Mouse (Mus musculus) forebrain, embryonic 11.5 days (tissue): ENCODE results near the gene Mrpl57. TPM values are rescaled to one million over a fixed set of nuclear protein-coding genes. Genes with fewer than 3 reads are reported as not detected.
"Not testable (repeated sequence)": the region's sequence is repeated elsewhere in the genome, so short reads cannot be mapped to it uniquely, and the experiment has no call there.

Experiments
- ATAC-seq: fragments of 200-750 bp; cut with Nextera tagmentation; replicated peaks from 2 replicates; pipeline ENCODE4 v1.8.0; 2017; ENCODE audit warnings: moderate TSS enrichment; ENCODE audit not compliant: low FRiP score
- DNase-seq: peaks from one replicate; pipeline ENCODE4 v3.0.0-alpha.2; 2017; ENCODE audit warnings: low spot score
- H3K27ac ChIP-seq: fragments of 300-500 bp; sonication (generic); 2 replicates; pipeline ENCODE4 v1.5.1; 2014; ENCODE audit warnings: low read depth, low read length
- H3K27me3 ChIP-seq: fragments of 300-500 bp; sonication (generic); 2 replicates; pipeline ENCODE4 v1.6.1; 2014; ENCODE audit warnings: mild to moderate bottlenecking, low read length, mixed read lengths; ENCODE audit not compliant: control insufficient read depth, insufficient read depth
- H3K36me3 ChIP-seq: fragments of 300-500 bp; sonication (generic); 2 replicates; pipeline ENCODE4 v1.6.1; 2014; ENCODE audit warnings: mild to moderate bottlenecking, low read length, moderate library complexity, mixed read lengths; ENCODE audit not compliant: control insufficient read depth, insufficient read depth
- H3K4me1 ChIP-seq: fragments of 300-500 bp; sonication (generic); replicated peaks from 2 replicates; pipeline ENCODE4 v1.6.1; 2014; ENCODE audit warnings: low read length, mixed read lengths; ENCODE audit not compliant: control insufficient read depth, insufficient read depth
- H3K4me2 ChIP-seq: fragments of 300-500 bp; sonication (generic); 2 replicates; pipeline ENCODE4 v1.6.1; 2014; ENCODE audit warnings: low read depth, mild to moderate bottlenecking, low read length, moderate library complexity, mixed read lengths; ENCODE audit not compliant: severe bottlenecking
- H3K4me3 ChIP-seq: fragments of 300-500 bp; sonication (generic); 2 replicates; pipeline ENCODE4 v1.5.1; 2014; ENCODE audit warnings: low read depth, low read length
- H3K9ac ChIP-seq: fragments of 300-500 bp; sonication (generic); 2 replicates; pipeline ENCODE4 v1.6.1; 2014; ENCODE audit warnings: low read length
- H3K9me3 ChIP-seq: fragments of 300-500 bp; sonication (generic); 2 replicates; pipeline ENCODE4 v1.6.1; 2016; ENCODE audit warnings: low read length, mixed read lengths; ENCODE audit not compliant: control insufficient read depth
- WGBS: fragments of 180-500 bp; shearing (Covaris S2); extraction: QIAGEN DNeasy Blood & Tissue Kit; methylation state at CpG from one replicate; pipeline ENCODE4 v1.1.7; 2014; 5-methylcytosine and 5-hydroxymethylcytosine counted together
- polyA plus RNA-seq: library from polyadenylated mRNA; unstranded; fragments of >200 nt; fragmentation: Nextera tagmentation; extraction: Ambion mirVana; gene quantifications from 2 replicates; pipeline ENCODE4 v1.2.1, GENCODE M21; 2014

Mrpl57 gene
- polyA plus RNA-seq, 1 experiment from 2014 or later: 124 TPM

- Histone ChIP-seq H3K27me3 (no peaks in the 10 kb centered on the region), H3K4me2 (no peak overlapping the region), H3K27ac (no peak overlapping the region), H3K4me1 (no peaks in the 10 kb centered on the region), H3K36me3 (no peaks in the 10 kb centered on the region; the same call in 1 of the 2 replicates), H3K9ac (no peak overlapping the region), H3K9me3 (no peaks in the 10 kb centered on the region), H3K4me3 (no peak overlapping the region)
- 89% methylated on average over 2 of the region's 2 CpGs for WGBS
- ATAC-seq (no peak), DNase-seq (no peak)
Measured at GRCm38 (mm10) chr14:57848646-57849045, 22.6 kb downstream of the Mrpl57 start.

GRCm38 (mm10) chr14:57850330-57850729, 24.3 kb downstream of the Mrpl57 start:
- no peak overlapping the region for H3K27ac ChIP-seq
- DNase-seq: no peak
- ATAC-seq: no peak
- no peaks in the 10 kb centered on the region for H3K9me3 ChIP-seq
- no peak overlapping the region for H3K4me2 ChIP-seq
- 88% methylated on average over 3 of the region's 3 CpGs for WGBS
- no peaks in the 10 kb centered on the region for H3K4me1 ChIP-seq
- H3K4me3 ChIP-seq: no peak overlapping the region
- H3K9ac ChIP-seq: no peak overlapping the region
- no peaks in the 10 kb centered on the region; the same call in 1 of the 2 replicates for H3K36me3 ChIP-seq
- no peaks in the 10 kb centered on the region for H3K27me3 ChIP-seq

GRCm38 (mm10) chr14:57852961-57853360, 26.9 kb downstream of the Mrpl57 start:
- Histone ChIP-seq H3K4me1 (no peaks in the 10 kb centered on the region), H3K36me3 (no peaks in the 10 kb centered on the region; the same call in 1 of the 2 replicates), H3K27ac (no peak overlapping the region), H3K9me3 (no peaks in the 10 kb centered on the region), H3K9ac (no peak overlapping the region), H3K4me2 (no peak overlapping the region), H3K4me3 (no peak overlapping the region), H3K27me3 (no peaks in the 10 kb centered on the region)
- ATAC-seq (no peak), DNase-seq (no peak)
- 67% methylated on average over 2 of the region's 2 CpGs for WGBS

GRCm38 (mm10) chr14:57856037-57856436, 30.0 kb downstream of the Mrpl57 start:
- ATAC-seq, H3K4me1 ChIP-seq: not testable (repeated sequence)

GRCm38 (mm10) chr14:57858601-57859000, 32.6 kb downstream of the Mrpl57 start:
- ATAC-seq (no peak), DNase-seq (no peak)
- 94% methylated on average over 2 of the region's 2 CpGs for WGBS
- H3K4me1 ChIP-seq: no peaks in the 10 kb centered on the region
- no peaks in the 10 kb centered on the region for H3K9me3 ChIP-seq
- H3K36me3 ChIP-seq: no peaks in the 10 kb centered on the region
- no peak overlapping the region for H3K4me3 ChIP-seq
- H3K27ac ChIP-seq: no peak overlapping the region
- no peaks in the 10 kb centered on the region for H3K27me3 ChIP-seq
- no peak overlapping the region for H3K4me2 ChIP-seq
- H3K9ac ChIP-seq: no peak overlapping the region

More at GRCm38 (mm10) chr14:57856037-57856436, 30.0 kb downstream of the Mrpl57 start:
- H3K4me2 ChIP-seq, H3K9ac ChIP-seq, H3K27me3 ChIP-seq, H3K27ac ChIP-seq, DNase-seq, H3K36me3 ChIP-seq, H3K4me3 ChIP-seq, H3K9me3 ChIP-seq: not testable (repeated sequence)

GRCm38 (mm10) chr14:57859520-57859919, 33.5 kb downstream of the Mrpl57 start:
- H3K36me3 ChIP-seq: no peaks in the 10 kb centered on the region
- H3K4me1 ChIP-seq: no peaks in the 10 kb centered on the region
- H3K4me2 ChIP-seq: no peak overlapping the region
- DNase-seq (no peak), ATAC-seq (no peak)
- H3K4me3 ChIP-seq: no peak overlapping the region
- no peak overlapping the region for H3K9ac ChIP-seq
- H3K27me3 ChIP-seq: no peaks in the 10 kb centered on the region
- no peak overlapping the region for H3K27ac ChIP-seq
- H3K9me3 ChIP-seq: no peaks in the 10 kb centered on the region

GRCm38 (mm10) chr14:57861987-57862412, 36.0 kb downstream of the Mrpl57 start:
- Histone ChIP-seq H3K36me3 (no peaks in the 10 kb centered on the region), H3K27me3 (no peaks in the 10 kb centered on the region), H3K4me3 (no peak overlapping the region), H3K27ac (no peak overlapping the region), H3K4me1 (no peaks in the 10 kb centered on the region), H3K9ac (no peak overlapping the region), H3K9me3 (no peaks in the 10 kb centered on the region), H3K4me2 (no peak overlapping the region)
- ATAC-seq: no peak
- 86% methylated on average over 4 of the region's 4 CpGs for WGBS
- DNase-seq: no peak

GRCm38 (mm10) chr14:57863129-57863528, 37.1 kb downstream of the Mrpl57 start:
- Histone ChIP-seq H3K4me3 (no peak overlapping the region), H3K27ac (no peak overlapping the region), H3K36me3 (no peaks in the 10 kb centered on the region), H3K9me3 (no peaks in the 10 kb centered on the region), H3K4me1 (no peaks in the 10 kb centered on the region), H3K27me3 (no peaks in the 10 kb centered on the region), H3K4me2 (no peak overlapping the region), H3K9ac (no peak overlapping the region)
- no peak for DNase-seq
- 94% methylated on average over 2 of the region's 2 CpGs for WGBS
- ATAC-seq: no peak

- Histone ChIP-seq H3K4me3 (no peak overlapping the region), H3K36me3 (no peaks in the 10 kb centered on the region), H3K9ac (no peak overlapping the region), H3K4me1 (no peaks in the 10 kb centered on the region), H3K9me3 (no peaks in the 10 kb centered on the region), H3K4me2 (no peak overlapping the region), H3K27me3 (no peaks in the 10 kb centered on the region), H3K27ac (no peak overlapping the region)
- ATAC-seq: no peak
- 90% methylated on average over 3 of the region's 3 CpGs for WGBS
- DNase-seq: no peak
Measured at GRCm38 (mm10) chr14:57865256-57865655, 39.2 kb downstream of the Mrpl57 start.
